Mouse (Mus musculus) G1E (cell line): ENCODE results near the gene Trim9. TPM values are rescaled to one million over a fixed set of nuclear protein-coding genes. Genes with fewer than 3 reads are reported as not detected.

Experiments used
- ATAC-seq: 2 replicates; pipeline ENCODE4 v1.8.0; 2016; ENCODE audit warnings: mild to moderate bottlenecking; ENCODE audit not compliant: insufficient number of reproducible peaks, poor library complexity, low FRiP score, severe bottlenecking; ENCODE audit errors: extremely low read depth
- DNase-seq: peaks from one replicate; pipeline ENCODE4 v3.0.0; 2012; ENCODE audit warnings: low spot score
- H3K27me3 ChIP-seq: 2 replicates; pipeline ENCODE4 v1.6.1; 2012; ENCODE audit warnings: mild to moderate bottlenecking, low read length, inconsistent platforms; ENCODE audit not compliant: insufficient read depth
- H3K36me3 ChIP-seq: replicated peaks from 2 replicates; pipeline ENCODE3; 2012; ENCODE audit warnings: mild to moderate bottlenecking, inconsistent platforms
- H3K4me1 ChIP-seq: 2 replicates; pipeline ENCODE4 v1.6.1; 2012; ENCODE audit warnings: low read depth, low read length, inconsistent platforms, mixed read lengths; ENCODE audit not compliant: insufficient read depth
- H3K4me3 ChIP-seq: 2 replicates; pipeline ENCODE4 v1.5.1; 2012; ENCODE audit warnings: low read depth, mild to moderate bottlenecking, inconsistent platforms, low read length, moderate library complexity, mixed read lengths
- H3K9me3 ChIP-seq: replicated peaks from 2 replicates; pipeline ENCODE4 v1.6.1; 2012; ENCODE audit warnings: inconsistent platforms
- CTCF ChIP-seq: IDR thresholded peaks from 2 replicates; pipeline ENCODE4 v1.5.1; 2012; ENCODE audit warnings: low read depth, low read length, inconsistent platforms, mixed read lengths
- GATA1 ChIP-seq: IDR thresholded peaks from 2 replicates; pipeline ENCODE4 v1.6.1; 2012; ENCODE audit warnings: borderline replicate concordance, low read length, inconsistent platforms, mixed read lengths
- GATA2 ChIP-seq: IDR thresholded peaks from 2 replicates; pipeline ENCODE4 v1.6.1; 2012; ENCODE audit warnings: low read depth, low read length, inconsistent platforms, borderline replicate concordance
- POLR2AphosphoS5 ChIP-seq: IDR thresholded peaks from 2 replicates; pipeline ENCODE4 v1.6.1; 2012; ENCODE audit warnings: low read depth, low read length, inconsistent platforms; ENCODE audit not compliant: insufficient replicate concordance
- TAL1 ChIP-seq: conservative IDR thresholded peaks from 2 replicates; pipeline ENCODE4 v1.6.1; 2012; ENCODE audit warnings: low read depth, low read length, inconsistent platforms, mixed read lengths
- polyA plus RNA-seq: library from polyadenylated mRNA; stranded (reverse); fragments of >175 nt; gene quantifications from 2 replicates; pipeline ENCODE4 v1.2.3, GENCODE M21; 2012
- total RNA-seq, 2 experiments: library from RNA; stranded (forward) in 1 of 2; stranded (reverse) in 1 of 2; fragments of 200-1000 nt in 1 of 2; fragments of >200 nt in 1 of 2; fragmentation: Nextera tagmentation in 1 of 2; gene quantifications; 2 replicates each; pipeline ENCODE4 v1.2.3; 2014 to 2017

The Trim9 gene
- total and polyA plus RNA-seq, 3 experiments: 1.1 TPM; not detected in 2

DNA sequence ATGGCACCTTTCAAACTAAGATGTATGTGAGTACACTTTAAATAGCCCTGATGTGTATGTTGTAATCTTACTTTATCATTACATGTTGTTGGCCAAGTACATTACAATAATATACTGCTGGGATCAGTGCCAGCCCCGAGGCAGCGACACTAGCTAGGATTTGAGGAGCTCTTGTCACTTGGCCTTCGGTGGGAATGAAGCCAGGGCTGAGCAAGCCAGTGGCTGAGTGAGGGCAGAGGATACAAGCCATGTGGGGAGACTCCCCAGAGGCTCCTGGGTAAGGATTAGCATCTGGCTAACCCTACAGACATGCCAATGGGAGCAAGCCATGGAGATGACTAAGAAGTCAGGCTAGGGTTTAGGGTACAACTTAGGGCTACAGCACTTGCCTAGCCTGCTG is 18.4 kb downstream of the Trim9 start:
- Histone ChIP-seq H3K9me3 (no peaks in the 10 kb centered on the region), H3K4me1 (no peaks in the 10 kb centered on the region), H3K27me3 (peaks cover 6% of the 10 kb centered on the region), H3K4me3 (no peak overlapping the region), H3K36me3 (no peaks in the 10 kb centered on the region)
- TF ChIP-seq GATA2 (no peak), CTCF (no peak), TAL1 (no peak), POLR2AphosphoS5 (no peak), GATA1 (no peak)
- DNase-seq (no peak), ATAC-seq (no peak)

DNA sequence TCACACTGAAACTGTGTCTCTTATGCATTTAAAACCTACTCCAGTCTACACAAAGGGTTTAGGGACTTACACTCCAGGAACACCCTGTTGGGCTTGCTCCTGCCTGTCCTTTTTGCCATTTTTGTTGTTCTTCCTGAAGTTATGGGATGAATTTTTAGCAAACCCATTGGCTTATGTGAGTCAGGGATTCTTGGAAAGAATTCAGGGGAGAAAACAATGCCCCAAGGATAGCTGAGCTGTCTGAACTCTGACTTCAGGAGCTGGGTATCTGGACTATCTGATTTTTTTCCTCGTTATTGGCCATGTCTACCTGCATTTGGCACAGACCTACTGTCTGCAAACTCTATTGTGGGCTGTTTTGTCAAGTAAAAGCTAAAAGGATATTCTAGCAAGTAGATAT is 20.5 kb downstream of the Trim9 start:
- DNase-seq (no peak), ATAC-seq (no peak)
- no peaks in the 10 kb centered on the region for H3K9me3 ChIP-seq
- no peak overlapping the region for H3K4me3 ChIP-seq
- H3K36me3 ChIP-seq: no peaks in the 10 kb centered on the region
- no peaks in the 10 kb centered on the region for H3K4me1 ChIP-seq
- TF ChIP-seq POLR2AphosphoS5: no peak
- H3K27me3 ChIP-seq: peaks cover 6% of the 10 kb centered on the region

GRCm38 (mm10) chr12:70326393-70326792 is 21.0 kb downstream of the Trim9 start:
- Histone ChIP-seq H3K27me3 (peaks cover 6% of the 10 kb centered on the region), H3K9me3 (no peaks in the 10 kb centered on the region), H3K4me1 (no peaks in the 10 kb centered on the region), H3K36me3 (no peaks in the 10 kb centered on the region), H3K4me3 (no peak overlapping the region)
- TF ChIP-seq GATA1 (no peak), TAL1 (no peak), POLR2AphosphoS5 (no peak), GATA2 (no peak), CTCF (no peak)
- no peak for ATAC-seq
- DNase-seq: no peak

GRCm38 (mm10) chr12:70325826-70326225 is 21.6 kb downstream of the Trim9 start:
- DNase-seq: no peak
- TF ChIP-seq POLR2AphosphoS5: no peak
- TF ChIP-seq GATA2: no peak
- no peak for TF ChIP-seq GATA1
- no peak for TF ChIP-seq TAL1
- no peak for TF ChIP-seq CTCF
- H3K9me3 ChIP-seq: no peaks in the 10 kb centered on the region
- H3K27me3 ChIP-seq: peaks cover 6% of the 10 kb centered on the region
- no peak for ATAC-seq
- H3K36me3 ChIP-seq: no peaks in the 10 kb centered on the region
- H3K4me3 ChIP-seq: no peak overlapping the region
- no peaks in the 10 kb centered on the region for H3K4me1 ChIP-seq

- no peaks in the 10 kb centered on the region for H3K9me3 ChIP-seq
- H3K4me3 ChIP-seq: no peak overlapping the region
- peaks cover 8% of the 10 kb centered on the region for H3K27me3 ChIP-seq
- TF ChIP-seq TAL1 (no peak), GATA1 (no peak), GATA2 (no peak), CTCF (no peak), POLR2AphosphoS5 (no peak)
- no peaks in the 10 kb centered on the region for H3K36me3 ChIP-seq
- ATAC-seq: no peak
- H3K4me1 ChIP-seq: no peaks in the 10 kb centered on the region
- DNase-seq: no peak
Measured at GRCm38 (mm10) chr12:70322790-70323189, 24.6 kb downstream of the Trim9 start.

- Histone ChIP-seq H3K4me3 (no peak overlapping the region), H3K9me3 (no peaks in the 10 kb centered on the region), H3K4me1 (no peaks in the 10 kb centered on the region), H3K36me3 (no peaks in the 10 kb centered on the region), H3K27me3 (peaks cover 4% of the 10 kb centered on the region; the same call in 1 of the 2 replicates)
- TF ChIP-seq POLR2AphosphoS5 (no peak), CTCF (no peak), GATA1 (no peak), GATA2 (no peak), TAL1 (no peak)
- DNase-seq (no peak), ATAC-seq (no peak)
Measured at GRCm38 (mm10) chr12:70316147-70316546, 31.3 kb downstream of the Trim9 start.

DNA sequence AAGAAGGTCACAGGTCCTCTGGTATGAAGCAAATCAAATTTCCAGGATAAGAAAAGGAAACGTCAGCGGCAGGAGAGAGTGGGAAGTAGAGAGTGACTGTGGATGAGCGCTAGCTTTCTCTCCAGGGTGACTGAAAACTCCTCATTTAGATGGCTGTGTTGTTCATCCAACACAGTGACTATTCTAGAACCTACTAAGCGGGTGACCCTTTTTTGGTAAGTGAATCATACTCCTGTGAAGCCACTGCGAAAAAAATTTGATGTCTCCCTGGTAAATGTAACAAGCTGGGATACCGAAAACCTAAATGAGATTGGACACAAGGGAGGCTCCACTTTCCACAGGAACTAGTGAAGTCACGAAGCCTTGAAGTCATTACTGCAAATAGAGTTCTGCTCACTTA is 39.5 kb downstream of the Trim9 start:
- Histone ChIP-seq H3K4me1 (no peaks in the 10 kb centered on the region), H3K9me3 (no peaks in the 10 kb centered on the region), H3K36me3 (no peaks in the 10 kb centered on the region), H3K27me3 (no peaks in the 10 kb centered on the region; the same call in 1 of the 2 replicates), H3K4me3 (no peak overlapping the region)
- no peak for ATAC-seq
- no peak for TF ChIP-seq CTCF
- no peak for TF ChIP-seq POLR2AphosphoS5
- no peak for TF ChIP-seq GATA1
- TF ChIP-seq TAL1: no peak
- TF ChIP-seq GATA2: no peak
- DNase-seq: no peak
